Mouse (Mus musculus): ENCODE measurements around the gene Bnc2. TPM values are rescaled to one million over a fixed set of nuclear protein-coding genes. Genes with fewer than 3 reads are reported as not detected.

Bnc2 gene
- polyA plus RNA-seq, 1 experiment, result 0.88 TPM

DNA sequence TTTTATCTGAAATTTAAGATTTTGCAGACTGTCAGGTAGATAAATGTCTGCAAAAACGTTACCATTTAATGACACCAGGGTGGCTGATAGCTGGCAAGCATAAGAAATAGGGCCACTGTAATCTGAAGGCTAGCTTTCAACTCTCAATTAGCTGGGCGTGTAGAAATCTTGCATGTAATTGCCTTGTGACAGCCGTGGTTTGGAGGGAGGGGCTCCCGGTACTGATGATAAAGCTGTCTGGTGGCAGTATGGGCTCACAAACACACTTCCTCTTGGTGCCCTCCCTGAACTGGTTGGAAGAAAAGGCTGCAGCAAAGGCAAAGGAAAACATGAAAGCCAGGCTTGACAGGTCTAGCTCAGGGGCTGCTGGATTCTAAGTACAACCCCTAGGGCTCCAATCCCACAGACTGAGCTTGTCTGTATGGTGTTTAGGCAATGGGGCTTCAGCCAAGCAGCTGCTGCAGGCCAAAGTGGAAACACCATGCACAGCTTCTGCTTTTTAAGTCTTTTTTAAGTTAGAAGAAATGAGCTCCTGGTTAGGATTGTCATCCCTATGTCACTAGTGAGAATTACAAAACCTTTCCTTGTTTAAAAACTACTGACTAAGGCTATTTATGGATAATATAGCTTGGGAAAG is 366.7 kb downstream of the Bnc2 start:
- no peak for DNase-seq (ENCODE audit: low read depth in 1 of 2, low spot score in 2 of 2)
- no peak overlapping the region for H3K4me3 ChIP-seq (ENCODE audit: extremely low read depth, insufficient read depth, insufficient read length)

DNA sequence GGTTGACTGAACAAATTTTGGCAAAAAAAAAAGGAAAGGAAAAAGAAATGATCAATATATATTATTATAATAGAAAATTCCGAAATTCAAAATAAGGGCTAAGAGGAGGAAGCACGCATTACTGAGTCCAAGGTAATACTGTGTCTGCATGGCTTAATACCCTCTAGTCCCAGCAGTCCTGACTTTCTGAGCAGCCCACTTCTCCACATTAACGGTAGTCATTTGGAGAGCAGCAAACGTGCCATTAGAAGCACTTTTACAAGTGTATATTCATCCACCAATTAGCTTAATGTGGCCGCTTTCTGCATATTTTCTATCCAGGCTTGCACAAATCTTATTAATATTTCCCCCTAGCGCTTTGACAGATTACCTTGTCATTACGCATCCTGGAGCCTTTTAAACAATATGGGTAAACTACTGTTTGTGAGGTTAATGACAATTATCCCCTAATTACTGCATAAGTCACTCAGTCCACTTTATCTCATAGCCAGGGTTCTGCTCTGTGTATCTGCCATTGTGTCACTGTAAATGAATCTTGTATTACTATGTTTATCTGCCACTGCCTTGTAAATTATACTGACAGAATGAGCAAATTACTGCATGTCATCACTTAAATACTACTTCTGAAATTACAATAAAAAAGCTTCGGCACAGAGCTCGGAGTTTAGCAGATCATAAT is 368.0 kb downstream of the Bnc2 start:
- Histone ChIP-seq H3K27ac (ENCODE audit: insufficient read depth, low read length) (no peak overlapping the region), H3K4me3 (ENCODE audit: extremely low read depth, insufficient read depth, insufficient read length) (no peak overlapping the region), H3K36me3 (ENCODE audit: control insufficient read depth, insufficient read depth, low read length) (no peaks in the 10 kb centered on the region), H3K27me3 (ENCODE audit: control insufficient read depth, insufficient read depth, low read length) (no peaks in the 10 kb centered on the region), H3K4me1 (ENCODE audit: control insufficient read depth, insufficient read depth, insufficient read length) (no peaks in the 10 kb centered on the region)
- 94% methylated on average over 9 of the region's 9 CpGs for WGBS
- no peak for DNase-seq (ENCODE audit: low read depth in 1 of 2, low spot score in 2 of 2)
- TF ChIP-seq CTCF (IDR thresholded peaks at IDR 0.05; ENCODE audit: extremely low read depth, insufficient read depth, insufficient read length, insufficient replicate concordance), result no peak
- TF ChIP-seq POLR2A (IDR thresholded peaks at IDR 0.05; ENCODE audit: low read depth, low read length), result no peak

More for the DNA sequence above, 366.7 kb downstream of the Bnc2 start:
- H3K27ac ChIP-seq (ENCODE audit: insufficient read depth, low read length), result no peak overlapping the region
- no peaks in the 10 kb centered on the region for H3K27me3 ChIP-seq (ENCODE audit: control insufficient read depth, insufficient read depth, low read length)
- WGBS, result 16% methylated on average over 4 of the region's 4 CpGs
- no peaks in the 10 kb centered on the region for H3K36me3 ChIP-seq (ENCODE audit: control insufficient read depth, insufficient read depth, low read length)
- TF ChIP-seq CTCF (IDR thresholded peaks at IDR 0.05; ENCODE audit: extremely low read depth, insufficient read depth, insufficient read length, insufficient replicate concordance) (no peak), POLR2A (IDR thresholded peaks at IDR 0.05; ENCODE audit: low read depth, low read length) (no peak)
- H3K4me1 ChIP-seq (ENCODE audit: control insufficient read depth, insufficient read depth, insufficient read length), result no peaks in the 10 kb centered on the region

GRCm38 (mm10) chr4:84302949-84303348 is 372.1 kb downstream of the Bnc2 start:
- TF ChIP-seq POLR2A (IDR thresholded peaks at IDR 0.05; ENCODE audit: low read depth, low read length) (no peak), CTCF (IDR thresholded peaks at IDR 0.05; ENCODE audit: extremely low read depth, insufficient read depth, insufficient read length, insufficient replicate concordance) (no peak)
- H3K27ac ChIP-seq (ENCODE audit: insufficient read depth, low read length), result no peak overlapping the region
- WGBS, result 89% methylated on average over 3 of the region's 3 CpGs
- no peaks in the 10 kb centered on the region for H3K36me3 ChIP-seq (ENCODE audit: control insufficient read depth, insufficient read depth, low read length)
- H3K4me3 ChIP-seq (ENCODE audit: extremely low read depth, insufficient read depth, insufficient read length), result no peak overlapping the region
- DNase-seq (ENCODE audit: low read depth in 1 of 2, low spot score in 2 of 2), result no peak
- no peaks in the 10 kb centered on the region for H3K4me1 ChIP-seq (ENCODE audit: control insufficient read depth, insufficient read depth, insufficient read length)
- H3K27me3 ChIP-seq (ENCODE audit: control insufficient read depth, insufficient read depth, low read length), result no peaks in the 10 kb centered on the region

DNA sequence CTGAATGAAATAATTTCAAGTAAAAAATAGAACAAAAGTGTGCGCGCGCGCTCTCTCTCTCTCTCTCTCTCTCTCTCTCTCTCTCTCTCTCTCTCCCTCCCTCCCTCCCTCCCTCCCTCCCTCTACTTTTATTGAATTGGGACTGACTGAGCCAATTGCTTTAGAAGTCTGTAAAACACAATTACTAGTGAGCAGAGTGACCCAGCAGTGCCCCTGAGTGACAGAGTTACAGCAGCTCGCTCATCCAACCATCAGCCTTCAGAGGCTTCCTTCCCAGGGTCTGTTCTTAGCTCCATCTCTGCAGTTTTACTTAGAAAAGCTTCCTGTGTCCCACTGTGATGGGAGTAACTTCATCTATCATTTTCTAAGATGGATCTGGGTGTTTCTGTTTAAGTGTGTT is 389.9 kb downstream of the Bnc2 start:
- DNase-seq (ENCODE audit: low read depth in 1 of 2, low spot score in 2 of 2), result no peak
- no peaks in the 10 kb centered on the region for H3K27me3 ChIP-seq (ENCODE audit: control insufficient read depth, insufficient read depth, low read length)
- H3K4me3 ChIP-seq (ENCODE audit: extremely low read depth, insufficient read depth, insufficient read length), result no peak overlapping the region
- no peaks in the 10 kb centered on the region for H3K36me3 ChIP-seq (ENCODE audit: control insufficient read depth, insufficient read depth, low read length)
- no peak overlapping the region for H3K27ac ChIP-seq (ENCODE audit: insufficient read depth, low read length)
- H3K4me1 ChIP-seq (ENCODE audit: control insufficient read depth, insufficient read depth, insufficient read length), result no peaks in the 10 kb centered on the region
- WGBS, result 97% methylated on average over 5 of the region's 5 CpGs
- no peak for TF ChIP-seq POLR2A (IDR thresholded peaks at IDR 0.05; ENCODE audit: low read depth, low read length)
- TF ChIP-seq CTCF (IDR thresholded peaks at IDR 0.05; ENCODE audit: extremely low read depth, insufficient read depth, insufficient read length, insufficient replicate concordance), result no peak

DNA sequence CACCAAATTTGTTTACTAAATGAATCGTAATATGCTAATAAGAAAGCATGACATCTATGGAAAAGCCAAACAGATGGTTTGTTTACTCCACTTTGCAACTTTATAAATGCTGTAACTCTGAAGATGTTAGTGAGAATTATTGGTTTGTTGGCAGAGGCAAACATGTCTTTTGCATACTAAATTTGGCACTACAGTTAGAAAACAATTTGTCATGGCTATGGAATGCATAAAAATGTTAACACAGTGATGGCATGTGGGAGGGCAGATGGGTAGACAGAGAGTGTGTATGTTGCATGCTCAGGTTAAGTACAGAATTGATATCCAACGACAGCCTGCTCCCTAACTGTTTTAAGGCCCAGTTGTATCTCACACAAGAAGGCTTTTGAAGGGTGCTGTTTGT is 392.4 kb downstream of the Bnc2 start:
- WGBS, result 82% methylated on average over 2 of the region's 2 CpGs
- Histone ChIP-seq H3K36me3 (ENCODE audit: control insufficient read depth, insufficient read depth, low read length) (no peaks in the 10 kb centered on the region), H3K27ac (ENCODE audit: insufficient read depth, low read length) (no peak overlapping the region), H3K27me3 (ENCODE audit: control insufficient read depth, insufficient read depth, low read length) (no peaks in the 10 kb centered on the region), H3K4me1 (ENCODE audit: control insufficient read depth, insufficient read depth, insufficient read length) (no peaks in the 10 kb centered on the region), H3K4me3 (ENCODE audit: extremely low read depth, insufficient read depth, insufficient read length) (no peak overlapping the region)
- TF ChIP-seq CTCF (IDR thresholded peaks at IDR 0.05; ENCODE audit: extremely low read depth, insufficient read depth, insufficient read length, insufficient replicate concordance), result no peak
- DNase-seq (ENCODE audit: low read depth in 1 of 2, low spot score in 2 of 2), result no peak

DNA sequence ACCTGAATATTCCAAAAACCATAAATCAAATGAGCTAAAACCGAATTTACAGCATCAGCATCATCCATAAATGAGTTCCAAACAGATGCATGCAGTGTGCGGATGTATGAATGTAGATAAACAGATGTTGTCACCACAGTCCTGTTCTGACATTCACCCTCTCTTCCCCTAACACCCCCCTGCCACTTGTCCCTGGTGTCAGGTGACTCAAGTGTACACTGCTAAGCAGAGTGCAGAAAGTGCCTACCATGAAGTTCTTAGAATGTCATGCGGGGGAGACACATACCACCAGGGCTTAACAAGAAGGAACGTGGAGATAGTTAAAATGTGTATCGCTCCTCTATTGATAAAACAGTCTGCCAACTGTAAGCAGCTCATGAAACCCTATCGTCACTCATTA is 396.9 kb downstream of the Bnc2 start:
- Histone ChIP-seq H3K4me1 (ENCODE audit: control insufficient read depth, insufficient read depth, insufficient read length) (no peaks in the 10 kb centered on the region), H3K4me3 (ENCODE audit: extremely low read depth, insufficient read depth, insufficient read length) (no peak overlapping the region)
- TF ChIP-seq CTCF (IDR thresholded peaks at IDR 0.05; ENCODE audit: extremely low read depth, insufficient read depth, insufficient read length, insufficient replicate concordance), result no peak
- no peak for TF ChIP-seq POLR2A (IDR thresholded peaks at IDR 0.05; ENCODE audit: low read depth, low read length)

GRCm38 (mm10) chr4:84276081-84276480 is 399.0 kb downstream of the Bnc2 start:
- no peak for TF ChIP-seq CTCF (IDR thresholded peaks at IDR 0.05; ENCODE audit: extremely low read depth, insufficient read depth, insufficient read length, insufficient replicate concordance)
- TF ChIP-seq POLR2A (IDR thresholded peaks at IDR 0.05; ENCODE audit: low read depth, low read length), result no peak
- Histone ChIP-seq H3K36me3 (ENCODE audit: control insufficient read depth, insufficient read depth, low read length) (no peaks in the 10 kb centered on the region), H3K4me1 (ENCODE audit: control insufficient read depth, insufficient read depth, insufficient read length) (no peaks in the 10 kb centered on the region), H3K27me3 (ENCODE audit: control insufficient read depth, insufficient read depth, low read length) (no peaks in the 10 kb centered on the region), H3K4me3 (ENCODE audit: extremely low read depth, insufficient read depth, insufficient read length) (no peak overlapping the region), H3K27ac (ENCODE audit: insufficient read depth, low read length) (no peak overlapping the region)
- no peak for DNase-seq (ENCODE audit: low read depth in 1 of 2, low spot score in 2 of 2)
- 94% methylated on average over 14 of the region's 14 CpGs for WGBS

More for the DNA sequence above, 396.9 kb downstream of the Bnc2 start:
- no peak overlapping the region for H3K27ac ChIP-seq (ENCODE audit: insufficient read depth, low read length)
- no peak for DNase-seq (ENCODE audit: low read depth in 1 of 2, low spot score in 2 of 2)
- H3K27me3 ChIP-seq (ENCODE audit: control insufficient read depth, insufficient read depth, low read length), result no peaks in the 10 kb centered on the region
- 86% methylated on average over 6 of the region's 6 CpGs for WGBS
- H3K36me3 ChIP-seq (ENCODE audit: control insufficient read depth, insufficient read depth, low read length), result no peaks in the 10 kb centered on the region
